Mouse (Mus musculus) kidney, postnatal 0 days (tissue): ENCODE results near the gene Mphosph8. TPM values are rescaled to one million over a fixed set of nuclear protein-coding genes. Genes with fewer than 3 reads are reported as not detected.

Experiments used
- ATAC-seq: fragments of 200-750 bp; cut with Nextera tagmentation; replicated peaks from 2 replicates; pipeline ENCODE4 v1.8.0; 2017; ENCODE audit warnings: low read depth, moderate number of reproducible peaks, moderate TSS enrichment, moderate library complexity; ENCODE audit not compliant: low FRiP score
- DNase-seq: peaks from one replicate; pipeline ENCODE4 v3.0.0-alpha.2; 2016; ENCODE audit warnings: low spot score
- H3K27ac ChIP-seq: fragments of 300-500 bp; sonication (generic); 2 replicates; pipeline ENCODE4 v1.5.1; 2014; ENCODE audit warnings: mild to moderate bottlenecking
- H3K27me3 ChIP-seq: fragments of 300-500 bp; sonication (generic); 2 replicates; pipeline ENCODE4 v1.6.1; 2014; ENCODE audit warnings: low read length, mixed read lengths; ENCODE audit not compliant: insufficient read depth
- H3K36me3 ChIP-seq: fragments of 300-500 bp; sonication (generic); 2 replicates; pipeline ENCODE4 v1.6.1; 2014; ENCODE audit warnings: low read length, mixed read lengths; ENCODE audit not compliant: insufficient read depth
- H3K4me1 ChIP-seq: fragments of 300-500 bp; sonication (generic); replicated peaks from 2 replicates; pipeline ENCODE4 v1.6.1; 2014; ENCODE audit warnings: antibody characterized with exemption, low read length, mixed read lengths; ENCODE audit not compliant: insufficient read depth
- H3K4me2 ChIP-seq: fragments of 300-500 bp; sonication (generic); 2 replicates; pipeline ENCODE4 v1.6.1; 2014; ENCODE audit warnings: mild to moderate bottlenecking, low read length, moderate library complexity, mixed read lengths
- H3K4me3 ChIP-seq: fragments of 300-500 bp; sonication (generic); replicated peaks from 2 replicates; pipeline ENCODE4 v1.5.1; 2014; ENCODE audit warnings: low read depth, low read length
- H3K9ac ChIP-seq: fragments of 300-500 bp; sonication (generic); 2 replicates; pipeline ENCODE4 v1.6.1; 2014; ENCODE audit warnings: low read depth, low read length
- H3K9me3 ChIP-seq: fragments of 300-500 bp; sonication (generic); replicated peaks from 2 replicates; pipeline ENCODE4 v1.6.1; 2016; ENCODE audit warnings: low read length, inconsistent platforms, mixed read lengths
- CTCF ChIP-seq: IDR thresholded peaks from 2 replicates; pipeline ENCODE4 v1.5.1; 2016; ENCODE audit warnings: antibody characterized with exemption, low read depth, mild to moderate bottlenecking, moderate library complexity
- WGBS: fragments of 180-500 bp; shearing (Covaris S2); extraction: QIAGEN DNeasy Blood & Tissue Kit; methylation state at CpG from one replicate; pipeline ENCODE4 v1.1.7; 2014; 5-methylcytosine and 5-hydroxymethylcytosine counted together
- polyA plus RNA-seq: library from polyadenylated mRNA; unstranded; fragments of >200 nt; fragmentation: Nextera tagmentation; extraction: Ambion mirVana; gene quantifications from 2 replicates; pipeline ENCODE4 v1.2.1, GENCODE M21; 2015

Mphosph8 gene
- polyA plus RNA-seq, 1 experiment from 2014 or later, result 32.0 TPM

DNA sequence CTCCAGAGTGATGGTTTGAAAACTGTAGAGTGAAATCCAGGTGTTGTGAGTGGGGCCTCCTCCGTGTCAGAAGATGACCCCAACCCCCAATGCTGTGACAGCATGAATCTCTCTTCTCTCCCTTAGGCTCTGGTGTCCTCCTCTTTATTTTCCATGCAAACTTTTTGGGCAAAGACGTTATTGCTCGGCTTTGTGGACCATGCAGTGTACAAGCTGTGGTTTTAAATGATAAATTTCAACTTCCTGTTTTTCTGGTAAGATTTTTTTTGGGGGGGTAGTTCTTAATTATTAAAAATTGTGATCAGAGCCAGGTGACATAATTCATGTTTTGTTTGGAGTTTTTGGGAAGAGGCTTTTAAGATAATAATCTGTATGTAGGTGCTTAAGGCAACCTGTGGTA is 27.4 kb downstream of the Mphosph8 start:
- Histone ChIP-seq H3K4me1 (no peaks in the 10 kb centered on the region), H3K9me3 (no peaks in the 10 kb centered on the region), H3K27me3 (no peaks in the 10 kb centered on the region), H3K27ac (no peak overlapping the region), H3K4me3 (no peak overlapping the region), H3K9ac (no peak overlapping the region), H3K4me2 (no peak overlapping the region), H3K36me3 (peaks cover 74% of the 10 kb centered on the region)
- no peak for DNase-seq
- no peak for TF ChIP-seq CTCF
- WGBS, result 85% methylated on average over 3 of the region's 3 CpGs
- no peak for ATAC-seq

- DNase-seq (no peak), ATAC-seq (no peak)
- H3K9me3 ChIP-seq, result no peaks in the 10 kb centered on the region
- peaks cover 51% of the 10 kb centered on the region for H3K36me3 ChIP-seq
- TF ChIP-seq CTCF, result no peak
- no peaks in the 10 kb centered on the region for H3K4me1 ChIP-seq
- no peaks in the 10 kb centered on the region for H3K27me3 ChIP-seq
- H3K4me3 ChIP-seq, result no peak overlapping the region
- no peak overlapping the region for H3K9ac ChIP-seq
- H3K4me2 ChIP-seq, result no peak overlapping the region
- 86% methylated on average over 5 of the region's 5 CpGs for WGBS
- no peak overlapping the region for H3K27ac ChIP-seq
Observed at GRCm38 (mm10) chr14:56697836-56698235, 29.8 kb downstream of the Mphosph8 start.

DNA sequence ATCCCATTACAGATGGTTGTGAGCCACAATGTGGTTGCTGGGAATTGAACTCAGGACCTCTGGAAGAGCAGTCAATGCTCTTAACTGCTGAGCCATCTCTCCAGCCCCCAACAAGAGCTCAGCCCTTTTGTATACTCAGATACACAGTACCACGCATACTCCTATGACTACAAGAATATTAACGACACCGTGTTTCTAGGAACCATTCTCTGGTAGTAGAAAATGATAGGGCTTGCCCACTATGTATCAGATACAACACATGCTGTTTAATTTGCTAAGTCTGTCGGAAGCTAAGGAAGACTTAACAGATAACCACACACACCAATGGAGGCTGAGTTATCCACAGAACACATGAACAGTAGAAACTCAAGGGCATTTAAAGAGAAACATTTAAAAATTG is 34.6 kb downstream of the Mphosph8 start:
- H3K36me3 ChIP-seq, result peaks cover 15% of the 10 kb centered on the region; the same call in 1 of the 2 replicates
- H3K4me1 ChIP-seq, result no peaks in the 10 kb centered on the region
- H3K27ac ChIP-seq, result no peak overlapping the region
- TF ChIP-seq CTCF, result no peak
- ATAC-seq, result no peak
- no peaks in the 10 kb centered on the region for H3K27me3 ChIP-seq
- WGBS, result 93% methylated on average over 4 of the region's 4 CpGs
- no peak overlapping the region for H3K4me2 ChIP-seq
- H3K9ac ChIP-seq, result no peak overlapping the region
- no peak for DNase-seq
- no peaks in the 10 kb centered on the region for H3K9me3 ChIP-seq
- no peak overlapping the region for H3K4me3 ChIP-seq

GRCm38 (mm10) chr14:56705687-56706086 is 37.6 kb downstream of the Mphosph8 start:
- Histone ChIP-seq H3K9me3 (no peaks in the 10 kb centered on the region), H3K27me3 (no peaks in the 10 kb centered on the region), H3K27ac (no peak overlapping the region), H3K4me1 (no peaks in the 10 kb centered on the region), H3K9ac (no peak overlapping the region), H3K4me3 (no peak overlapping the region), H3K36me3 (no peaks in the 10 kb centered on the region), H3K4me2 (no peak overlapping the region)
- WGBS, result 57% methylated on average over 4 of the region's 4 CpGs
- ATAC-seq (no peak), DNase-seq (peak; percentile 60)
- TF ChIP-seq CTCF, result no peak

- TF ChIP-seq CTCF, result no peak
- Histone ChIP-seq H3K27me3 (no peaks in the 10 kb centered on the region), H3K4me3 (no peak overlapping the region), H3K4me1 (no peaks in the 10 kb centered on the region), H3K9ac (no peak overlapping the region), H3K27ac (no peak overlapping the region), H3K36me3 (peaks cover 8% of the 10 kb centered on the region; the same call in 1 of the 2 replicates), H3K9me3 (no peaks in the 10 kb centered on the region), H3K4me2 (no peak overlapping the region)
- ATAC-seq (no peak), DNase-seq (no peak)
- WGBS, result 85% methylated on average over 1 of the region's 1 CpGs
Observed at GRCm38 (mm10) chr14:56726493-56726892, 58.4 kb downstream of the Mphosph8 start.

GRCm38 (mm10) chr14:56740175-56740574 is 72.1 kb downstream of the Mphosph8 start:
- 95% methylated on average over 1 of the region's 1 CpGs for WGBS

More at GRCm38 (mm10) chr14:56740175-56740574, 72.1 kb downstream of the Mphosph8 start:
- Histone ChIP-seq H3K9ac (no peak overlapping the region), H3K4me3 (no peak overlapping the region), H3K9me3 (no peaks in the 10 kb centered on the region), H3K36me3 (0 out of 2 replicates have a peak, but pooled peaks cover 4% of the 10 kb centered on the region), H3K4me1 (no peaks in the 10 kb centered on the region), H3K27me3 (no peaks in the 10 kb centered on the region), H3K4me2 (no peak overlapping the region), H3K27ac (no peak overlapping the region)
- ATAC-seq, result no peak
- peak; percentile 30; the same call in 1 of the 2 replicates for TF ChIP-seq CTCF
- DNase-seq, result no peak

Other genes with a start within 250 kb of the Mphosph8 start
- 6.9 and 7.2 TPM in 2 replicates for gene Cenpj, start 92.8 kb upstream of the Mphosph8 start, polyA plus RNA-seq
- gene Parp4, start 92.6 kb upstream of the Mphosph8 start, polyA plus RNA-seq, result 8.2 TPM in 2 replicates
- 23.1 and 24.4 TPM in 2 replicates for gene Pspc1, start 110.1 kb downstream of the Mphosph8 start, polyA plus RNA-seq
- 26.3 and 28.7 TPM in 2 replicates for gene Zmym5, start 143.5 kb downstream of the Mphosph8 start, polyA plus RNA-seq
- 26.4 and 26.9 TPM in 2 replicates for gene Zmym2, start 218.4 kb downstream of the Mphosph8 start, polyA plus RNA-seq